Mouse (Mus musculus): ENCODE measurements at regions not wholly inside any gene's neighbourhood (a gene's known extent, or its start where the extent isn't known, plus 50 kb on each side); places are given as distances from the start of the nearest gene placed in this dataset.

- no peak for TF ChIP-seq CTCF (IDR thresholded peaks at IDR 0.05; ENCODE audit: low read depth)
- Histone ChIP-seq H3K4me3 (ENCODE audit: low read depth, low read length) (no peak overlapping the region), H3K4me1 (ENCODE audit: insufficient read depth) (no peaks in the 10 kb centered on the region), H3K36me3 (ENCODE audit: insufficient read depth) (no peaks in the 10 kb centered on the region), H3K9ac (no peak overlapping the region), H3K27me3 (ENCODE audit: insufficient read depth, low read length) (no peaks in the 10 kb centered on the region), H3K9me3 (ENCODE audit: low read depth, low read length) (no peaks in the 10 kb centered on the region), H3K4me2 (no peak overlapping the region), H3K27ac (ENCODE audit: low read depth) (no peak overlapping the region)
- ATAC-seq (ENCODE audit: insufficient read depth) (no peak), DNase-seq (no peak)
- WGBS: 71% methylated on average over 1 of the region's 1 CpGs
These were observed 88.0 kb downstream of the Tent5c start for GRCm38 (mm10) chr3:100401080-100401479.

- Histone ChIP-seq H3K4me3 (ENCODE audit: low read depth, low read length) (no peak overlapping the region), H3K27ac (ENCODE audit: low read depth) (no peak overlapping the region), H3K9ac (no peak overlapping the region), H3K36me3 (ENCODE audit: insufficient read depth) (no peaks in the 10 kb centered on the region), H3K4me1 (ENCODE audit: insufficient read depth) (no peaks in the 10 kb centered on the region), H3K9me3 (ENCODE audit: low read depth, low read length) (no peaks in the 10 kb centered on the region), H3K27me3 (ENCODE audit: insufficient read depth, low read length) (no peaks in the 10 kb centered on the region), H3K4me2 (no peak overlapping the region)
- TF ChIP-seq CTCF (IDR thresholded peaks at IDR 0.05; ENCODE audit: low read depth): no peak
- ATAC-seq (ENCODE audit: insufficient read depth) (no peak), DNase-seq (no peak)
- 72% methylated on average over 3 of the region's 3 CpGs for WGBS
These were observed 91.6 kb downstream of the Tent5c start for GRCm38 (mm10) chr3:100397491-100397890.

GRCm38 (mm10) chr3:100394911-100395604 is 94.1 kb downstream of the Tent5c start:
- no peaks in the 10 kb centered on the region for H3K9me3 ChIP-seq (ENCODE audit: low read depth, low read length)
- H3K27ac ChIP-seq (ENCODE audit: low read depth): no peak overlapping the region
- no peaks in the 10 kb centered on the region for H3K36me3 ChIP-seq (ENCODE audit: insufficient read depth)
- no peak overlapping the region for H3K4me3 ChIP-seq (ENCODE audit: low read depth, low read length)
- ATAC-seq (ENCODE audit: insufficient read depth): no peak
- 45% methylated on average over 9 of the region's 9 CpGs for WGBS
- no peak overlapping the region for H3K9ac ChIP-seq
- TF ChIP-seq CTCF (IDR thresholded peaks at IDR 0.05; ENCODE audit: low read depth): no peak
- no peak for DNase-seq
- H3K4me2 ChIP-seq: no peak overlapping the region
- H3K4me1 ChIP-seq (ENCODE audit: insufficient read depth): no peaks in the 10 kb centered on the region
- H3K27me3 ChIP-seq (ENCODE audit: insufficient read depth, low read length): no peaks in the 10 kb centered on the region

- Histone ChIP-seq H3K27me3 (ENCODE audit: insufficient read depth, low read length) (no peaks in the 10 kb centered on the region), H3K27ac (ENCODE audit: low read depth) (no peak overlapping the region), H3K9me3 (ENCODE audit: low read depth, low read length) (no peaks in the 10 kb centered on the region), H3K4me1 (ENCODE audit: insufficient read depth) (no peaks in the 10 kb centered on the region), H3K4me3 (ENCODE audit: low read depth, low read length) (no peak overlapping the region), H3K9ac (no peak overlapping the region), H3K4me2 (no peak overlapping the region), H3K36me3 (ENCODE audit: insufficient read depth) (no peaks in the 10 kb centered on the region)
- DNase-seq: no peak
- no peak for ATAC-seq (ENCODE audit: insufficient read depth)
- TF ChIP-seq CTCF (IDR thresholded peaks at IDR 0.05; ENCODE audit: low read depth): no peak
- 72% methylated on average over 1 of the region's 1 CpGs for WGBS
These were observed 95.2 kb downstream of the Tent5c start for GRCm38 (mm10) chr3:100393956-100394355.

GRCm38 (mm10) chr3:100382181-100382580 is 106.9 kb downstream of the Tent5c start:
- no peaks in the 10 kb centered on the region for H3K9me3 ChIP-seq (ENCODE audit: low read depth, low read length)
- ATAC-seq (ENCODE audit: insufficient read depth) (no peak), DNase-seq (no peak)
- WGBS: 46% methylated on average over 1 of the region's 1 CpGs
- H3K4me2 ChIP-seq: no peak overlapping the region
- H3K27ac ChIP-seq (ENCODE audit: low read depth): no peak overlapping the region
- no peak for TF ChIP-seq CTCF (IDR thresholded peaks at IDR 0.05; ENCODE audit: low read depth)
- H3K9ac ChIP-seq: no peak overlapping the region
- H3K4me1 ChIP-seq (ENCODE audit: insufficient read depth): no peaks in the 10 kb centered on the region
- H3K36me3 ChIP-seq (ENCODE audit: insufficient read depth): no peaks in the 10 kb centered on the region
- no peaks in the 10 kb centered on the region for H3K27me3 ChIP-seq (ENCODE audit: insufficient read depth, low read length)
- no peak overlapping the region for H3K4me3 ChIP-seq (ENCODE audit: low read depth, low read length)

- no peak for TF ChIP-seq CTCF (IDR thresholded peaks at IDR 0.05; ENCODE audit: low read depth)
- Histone ChIP-seq H3K4me2 (no peak overlapping the region), H3K27me3 (ENCODE audit: insufficient read depth, low read length) (no peaks in the 10 kb centered on the region), H3K36me3 (ENCODE audit: insufficient read depth) (no peaks in the 10 kb centered on the region), H3K4me1 (ENCODE audit: insufficient read depth) (no peaks in the 10 kb centered on the region), H3K9me3 (ENCODE audit: low read depth, low read length) (no peaks in the 10 kb centered on the region), H3K27ac (ENCODE audit: low read depth) (no peak overlapping the region), H3K9ac (no peak overlapping the region), H3K4me3 (ENCODE audit: low read depth, low read length) (no peak overlapping the region)
- ATAC-seq (ENCODE audit: insufficient read depth): no peak
- DNase-seq: no peak
- 73% methylated on average over 2 of the region's 2 CpGs for WGBS
These were observed 107.8 kb downstream of the Tent5c start for GRCm38 (mm10) chr3:100381363-100381762.

- Histone ChIP-seq H3K9ac (no peak overlapping the region), H3K27ac (ENCODE audit: low read depth) (no peak overlapping the region), H3K4me1 (ENCODE audit: insufficient read depth) (no peaks in the 10 kb centered on the region), H3K36me3 (ENCODE audit: insufficient read depth) (no peaks in the 10 kb centered on the region), H3K4me3 (ENCODE audit: low read depth, low read length) (no peak overlapping the region), H3K4me2 (no peak overlapping the region), H3K27me3 (ENCODE audit: insufficient read depth, low read length) (no peaks in the 10 kb centered on the region), H3K9me3 (ENCODE audit: low read depth, low read length) (no peaks in the 10 kb centered on the region)
- ATAC-seq (ENCODE audit: insufficient read depth) (no peak), DNase-seq (no peak)
- no peak for TF ChIP-seq CTCF (IDR thresholded peaks at IDR 0.05; ENCODE audit: low read depth)
- WGBS: 56% methylated on average over 1 of the region's 1 CpGs
These were observed 113.0 kb downstream of the Tent5c start for GRCm38 (mm10) chr3:100376162-100376561.
